Mouse (Mus musculus) testis, postnatal 14 days (tissue): ENCODE data around the gene Anxa2.

Source experiments
- DNase-seq: peaks from one replicate; pipeline ENCODE4 v3.0.0; 2021; ENCODE audit warnings: low spot score

The Anxa2 gene

GRCm38 (mm10) chr9:69458982-69459381 is 5.6 kb downstream of the Anxa2 start:
- DNase-seq: peak; percentile 89

GRCm38 (mm10) chr9:69459876-69460275 is 6.5 kb downstream of the Anxa2 start:
- DNase-seq: no peak

GRCm38 (mm10) chr9:69463046-69463445 is 9.6 kb downstream of the Anxa2 start:
- DNase-seq: no peak

- no peak for DNase-seq
Observed at GRCm38 (mm10) chr9:69464109-69464756, 10.8 kb downstream of the Anxa2 start.

GRCm38 (mm10) chr9:69466098-69466497 is 12.7 kb downstream of the Anxa2 start:
- no peak for DNase-seq

GRCm38 (mm10) chr9:69467310-69467939 is 14.0 kb downstream of the Anxa2 start:
- DNase-seq: no peak

GRCm38 (mm10) chr9:69468991-69469390 is 15.6 kb downstream of the Anxa2 start:
- DNase-seq: peak; percentile 74

GRCm38 (mm10) chr9:69470362-69470761 is 16.9 kb downstream of the Anxa2 start:
- no peak for DNase-seq

GRCm38 (mm10) chr9:69470921-69471320 is 17.5 kb downstream of the Anxa2 start:
- no peak for DNase-seq

GRCm38 (mm10) chr9:69472724-69473123 is 19.3 kb downstream of the Anxa2 start:
- DNase-seq: peak; percentile 73

- no peak for DNase-seq
Observed at GRCm38 (mm10) chr9:69475873-69476272, 22.5 kb downstream of the Anxa2 start.

GRCm38 (mm10) chr9:69477195-69477823 is 23.9 kb downstream of the Anxa2 start:
- DNase-seq: peak; percentile 62

- DNase-seq: no peak
Observed at GRCm38 (mm10) chr9:69477824-69478222, 24.4 kb downstream of the Anxa2 start.

GRCm38 (mm10) chr9:69480344-69480743 is 26.9 kb downstream of the Anxa2 start:
- DNase-seq: peak; percentile 54

GRCm38 (mm10) chr9:69483811-69484210 is 30.4 kb downstream of the Anxa2 start:
- DNase-seq: no peak

- no peak for DNase-seq
Observed at GRCm38 (mm10) chr9:69486140-69486539, 32.7 kb downstream of the Anxa2 start.

GRCm38 (mm10) chr9:69488510-69488909 is 35.1 kb downstream of the Anxa2 start:
- peak; percentile 53 for DNase-seq

GRCm38 (mm10) chr9:69488972-69489371 is 35.6 kb downstream of the Anxa2 start:
- DNase-seq: no peak

- DNase-seq: no peak
Observed at GRCm38 (mm10) chr9:69492809-69493208, 39.4 kb downstream of the Anxa2 start.

- peak; percentile 52 for DNase-seq
Observed at GRCm38 (mm10) chr9:69502504-69502903, 49.1 kb downstream of the Anxa2 start.

GRCm38 (mm10) chr9:69505611-69506010 is 52.2 kb downstream of the Anxa2 start:
- DNase-seq: no peak

GRCm38 (mm10) chr9:69507206-69507605 is 53.8 kb downstream of the Anxa2 start:
- no peak for DNase-seq

- no peak for DNase-seq
Observed at GRCm38 (mm10) chr9:69508016-69508415, 54.6 kb downstream of the Anxa2 start.
